Mouse (Mus musculus): ENCODE measurements around the gene Mtcl1.

DNA sequence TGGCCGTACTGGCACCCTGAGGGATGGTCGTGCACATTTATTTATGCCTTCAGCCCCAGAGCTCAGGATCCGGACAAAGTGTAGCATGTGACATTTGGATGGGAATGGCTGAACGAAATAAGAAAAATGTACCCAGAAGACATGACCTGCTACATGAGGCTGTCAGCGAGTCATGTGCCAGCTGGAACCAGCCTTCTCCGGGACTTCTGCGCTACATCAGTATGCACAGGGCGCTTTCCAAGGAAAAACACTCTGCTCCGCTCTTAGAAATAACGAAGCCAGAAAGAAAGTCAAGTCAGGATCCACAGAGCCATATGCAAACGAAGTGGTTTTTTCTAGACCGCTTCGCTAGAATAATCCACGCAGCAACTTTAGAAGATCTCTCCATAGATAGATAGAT, 14.5 kb downstream of the Mtcl1 start:
- TF ChIP-seq CTCF (IDR thresholded peaks at IDR 0.05; ENCODE audit: borderline replicate concordance, control insufficient read depth, extremely low read depth, insufficient read depth, low read length, poor library complexity) (no peak), POLR2A (IDR thresholded peaks at IDR 0.05; ENCODE audit: control insufficient read depth, extremely low read depth, insufficient read depth, low read length, poor library complexity) (no peak)
